Mouse (Mus musculus): ENCODE results near the gene Ubash3b. TPM values are rescaled to one million over a fixed set of nuclear protein-coding genes. Genes with fewer than 3 reads are reported as not detected.

Gene Ubash3b
- polyA plus RNA-seq, 1 experiment from 2014 or later: 29.7 TPM

DNA sequence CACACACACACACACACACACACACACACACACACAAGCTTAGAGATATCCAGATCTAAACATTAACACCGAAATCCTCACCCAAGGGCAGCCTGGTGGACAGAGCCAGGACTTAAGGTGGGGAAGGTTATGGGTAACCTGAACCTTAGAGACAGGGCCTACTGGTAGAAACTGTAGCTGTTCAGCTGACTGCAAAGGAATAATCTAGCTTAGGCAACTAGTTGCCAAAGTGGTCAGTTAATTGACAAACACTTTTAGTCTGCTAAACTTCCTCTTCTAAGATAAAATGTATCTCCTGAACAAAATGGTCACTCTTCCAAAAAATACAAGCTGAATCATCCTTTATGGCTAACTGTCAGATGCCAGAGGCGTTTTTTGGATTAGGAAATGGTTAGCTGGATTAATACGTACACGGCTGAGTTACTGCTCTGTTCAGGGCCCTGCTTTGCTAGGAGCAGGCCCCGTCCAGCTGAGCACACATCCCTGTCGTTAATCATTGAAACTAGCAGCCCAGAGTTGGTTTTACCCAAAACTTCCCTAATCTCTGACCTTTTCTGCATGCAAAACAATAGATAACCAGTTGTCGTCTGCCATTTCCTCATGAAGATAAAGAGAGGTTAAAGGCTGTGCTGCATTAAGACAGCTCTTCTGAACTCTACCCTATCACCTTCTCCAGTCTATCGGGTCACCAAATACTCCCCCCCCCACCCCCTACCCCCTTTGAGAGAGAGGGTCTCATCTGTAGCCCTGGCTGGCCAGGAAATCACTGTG, 102.5 kb downstream of the Ubash3b start:
- no peaks in the 10 kb centered on the region for H3K9me3 ChIP-seq (ENCODE audit: control insufficient read depth, low read length)
- no peak overlapping the region for H3K4me3 ChIP-seq (ENCODE audit: low read length)
- H3K4me1 ChIP-seq (ENCODE audit: control insufficient read depth, insufficient read depth, low read depth, low read length): peaks cover 10% of the 10 kb centered on the region
- no peak overlapping the region for H3K4me2 ChIP-seq (ENCODE audit: low read length)
- WGBS: 67% methylated on average over 8 of the region's 8 CpGs
- ATAC-seq: no peak
- no peaks in the 10 kb centered on the region for H3K27me3 ChIP-seq (replicated peaks; ENCODE audit: control insufficient read depth, insufficient read depth, low read length)
- no peak overlapping the region for H3K9ac ChIP-seq (ENCODE audit: low read depth, low read length)
- no peaks in the 10 kb centered on the region for H3K36me3 ChIP-seq (ENCODE audit: control insufficient read depth, insufficient read depth, low read length)
- no peak overlapping the region for H3K27ac ChIP-seq (ENCODE audit: low read depth, low read length)

DNA sequence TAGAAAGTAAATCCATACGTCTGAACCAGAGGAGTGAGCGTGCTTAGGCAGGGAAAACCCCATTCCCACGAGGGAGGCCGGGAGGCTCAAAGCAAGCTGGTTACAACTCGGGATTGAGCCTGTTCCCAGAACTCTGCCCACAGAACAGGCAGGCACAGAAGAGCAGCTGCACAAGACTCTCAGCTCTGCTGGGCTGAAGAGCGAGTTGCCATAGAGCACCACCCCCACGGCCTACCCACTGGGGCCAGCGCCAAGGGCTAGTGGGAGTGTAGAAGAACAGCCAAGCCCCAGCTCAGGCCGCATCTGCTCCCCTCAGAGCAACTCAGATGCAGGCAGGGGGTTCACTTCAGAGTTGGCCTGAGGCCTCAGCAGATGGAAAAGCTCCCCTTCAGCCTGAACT, 107.3 kb downstream of the Ubash3b start:
- no peaks in the 10 kb centered on the region for H3K36me3 ChIP-seq (ENCODE audit: control insufficient read depth, insufficient read depth, low read length)
- no peaks in the 10 kb centered on the region for H3K27me3 ChIP-seq (replicated peaks; ENCODE audit: control insufficient read depth, insufficient read depth, low read length)
- peaks cover 18% of the 10 kb centered on the region for H3K4me1 ChIP-seq (ENCODE audit: control insufficient read depth, insufficient read depth, low read depth, low read length)
- no peak overlapping the region for H3K4me3 ChIP-seq (ENCODE audit: low read length)
- WGBS: 62% methylated on average over 9 of the region's 9 CpGs
- H3K27ac ChIP-seq (ENCODE audit: low read depth, low read length): peak overlapping the region; percentile 46
- no peak overlapping the region for H3K4me2 ChIP-seq (ENCODE audit: low read length)
- no peaks in the 10 kb centered on the region for H3K9me3 ChIP-seq (ENCODE audit: control insufficient read depth, low read length)
- ATAC-seq: peak; percentile 79
- no peak overlapping the region for H3K9ac ChIP-seq (ENCODE audit: low read depth, low read length)

DNA sequence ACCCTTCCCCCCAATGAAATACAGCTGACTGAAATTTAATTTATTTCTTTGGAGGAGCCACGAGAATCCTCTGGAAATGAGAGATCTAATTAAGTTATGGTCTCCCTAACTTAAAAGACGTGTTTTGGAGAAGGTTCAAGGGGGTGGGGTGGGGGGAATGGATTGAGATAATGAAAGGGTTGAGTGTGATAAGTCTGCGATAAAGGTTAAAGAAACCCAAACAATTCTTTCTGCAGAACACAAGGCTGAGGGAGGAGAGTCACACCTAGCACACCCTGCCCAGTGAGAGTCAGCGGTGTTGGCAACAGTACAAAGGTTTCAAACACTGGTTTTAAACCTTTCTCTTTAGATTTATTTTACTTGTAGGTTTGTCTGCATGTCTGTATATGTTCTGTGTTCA, 108.0 kb downstream of the Ubash3b start:
- Histone ChIP-seq H3K9me3 (ENCODE audit: control insufficient read depth, low read length) (no peaks in the 10 kb centered on the region), H3K27ac (ENCODE audit: low read depth, low read length) (peak overlapping the region; percentile 46), H3K4me3 (ENCODE audit: low read length) (no peak overlapping the region), H3K9ac (ENCODE audit: low read depth, low read length) (no peak overlapping the region), H3K36me3 (ENCODE audit: control insufficient read depth, insufficient read depth, low read length) (no peaks in the 10 kb centered on the region), H3K4me1 (ENCODE audit: control insufficient read depth, insufficient read depth, low read depth, low read length) (peaks cover 18% of the 10 kb centered on the region), H3K27me3 (replicated peaks; ENCODE audit: control insufficient read depth, insufficient read depth, low read length) (no peaks in the 10 kb centered on the region), H3K4me2 (ENCODE audit: low read length) (no peak overlapping the region)
- no peak for ATAC-seq
- 51% methylated on average over 4 of the region's 4 CpGs for WGBS

DNA sequence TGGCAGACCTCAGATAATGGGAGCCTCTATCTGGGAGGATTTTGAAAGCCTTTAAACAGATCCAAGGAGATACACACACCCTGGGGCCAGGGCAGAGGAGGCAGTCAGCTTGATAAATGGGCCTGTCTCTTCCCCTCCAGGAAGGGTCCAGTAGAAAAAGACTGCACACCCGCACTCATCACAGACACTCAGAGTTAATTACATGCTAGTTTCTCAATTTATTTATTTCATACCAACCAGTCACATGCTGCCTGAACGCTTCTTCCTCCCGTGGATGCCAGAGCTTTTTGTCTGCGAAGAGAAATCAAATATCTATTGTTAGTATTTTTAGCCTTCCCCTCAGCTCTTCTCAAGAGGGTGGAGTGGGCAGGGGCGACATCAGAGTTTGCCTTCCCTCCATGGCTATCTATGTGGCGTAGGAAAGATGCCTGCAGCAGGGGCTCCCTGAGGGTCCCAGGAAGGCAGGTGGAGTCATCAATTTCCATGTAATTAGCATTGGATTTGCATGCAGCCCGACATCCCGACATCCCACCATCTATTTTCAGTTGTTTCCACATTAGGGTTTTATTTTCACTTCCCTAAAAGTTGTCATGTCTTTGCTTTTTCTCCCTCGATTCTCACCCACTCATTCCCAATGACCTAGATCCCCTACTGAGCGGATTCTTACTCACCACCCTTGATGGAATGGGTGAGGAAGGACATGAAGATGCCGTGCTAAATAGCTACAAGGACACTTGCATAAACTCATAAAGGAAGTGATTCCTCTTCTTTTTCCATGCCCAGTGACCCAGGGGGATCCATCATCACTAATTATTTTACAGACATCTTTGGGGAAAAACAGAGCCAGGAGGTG, 110.2 kb downstream of the Ubash3b start:
- no peaks in the 10 kb centered on the region for H3K27me3 ChIP-seq (replicated peaks; ENCODE audit: control insufficient read depth, insufficient read depth, low read length)
- H3K4me3 ChIP-seq (ENCODE audit: low read length): no peak overlapping the region
- no peak overlapping the region for H3K4me2 ChIP-seq (ENCODE audit: low read length)
- H3K36me3 ChIP-seq (ENCODE audit: control insufficient read depth, insufficient read depth, low read length): no peaks in the 10 kb centered on the region
- H3K9ac ChIP-seq (ENCODE audit: low read depth, low read length): no peak overlapping the region
- no peaks in the 10 kb centered on the region for H3K9me3 ChIP-seq (ENCODE audit: control insufficient read depth, low read length)
- 38% methylated on average over 11 of the region's 11 CpGs for WGBS
- H3K27ac ChIP-seq (ENCODE audit: low read depth, low read length): peak overlapping the region; percentile 52
- 0 out of 2 replicates have a peak, but pooled peaks have one; percentile 18 for ATAC-seq
- peaks cover 18% of the 10 kb centered on the region for H3K4me1 ChIP-seq (ENCODE audit: control insufficient read depth, insufficient read depth, low read depth, low read length)

DNA sequence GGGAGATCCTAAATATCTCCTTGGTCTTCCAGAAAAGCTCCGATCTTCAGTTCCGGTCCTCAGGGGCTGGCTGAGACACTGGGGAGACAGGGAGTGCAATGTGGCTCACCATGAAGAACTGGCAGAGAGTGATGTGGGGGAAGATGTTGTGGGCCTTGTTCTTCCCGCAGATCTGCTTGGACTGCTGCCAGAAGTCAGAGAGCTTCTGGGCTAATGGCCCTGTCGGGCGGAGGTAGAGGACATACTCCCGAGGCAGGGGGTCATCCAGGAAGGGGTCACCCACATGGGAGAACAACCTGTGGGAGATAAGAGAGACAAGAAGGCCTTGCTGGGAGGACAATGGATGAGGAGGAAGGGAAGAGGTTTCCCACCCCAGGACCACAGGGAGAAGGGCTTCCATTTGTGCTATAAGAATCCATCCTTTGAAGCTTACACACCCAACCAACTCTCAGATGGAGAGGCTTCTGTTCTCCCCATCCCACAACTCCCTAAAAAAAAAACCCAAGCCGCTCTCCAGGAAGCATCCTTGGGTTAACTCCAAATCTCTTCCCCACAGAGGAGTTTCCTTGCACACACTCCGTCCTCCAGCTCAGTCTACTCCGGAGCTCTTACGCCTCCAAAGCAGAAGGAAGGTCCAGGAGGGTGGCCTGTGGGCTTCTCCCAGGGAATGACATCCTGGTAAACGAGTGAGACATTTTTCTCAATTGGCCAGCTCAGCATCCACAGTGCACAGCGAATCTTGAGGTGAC, 111.0 kb downstream of the Ubash3b start:
- H3K4me3 ChIP-seq (ENCODE audit: low read length): no peak overlapping the region
- H3K4me1 ChIP-seq (ENCODE audit: control insufficient read depth, insufficient read depth, low read depth, low read length): peaks cover 18% of the 10 kb centered on the region
- H3K27ac ChIP-seq (ENCODE audit: low read depth, low read length): peak overlapping the region; percentile 52
- H3K9me3 ChIP-seq (ENCODE audit: control insufficient read depth, low read length): no peaks in the 10 kb centered on the region
- no peak for ATAC-seq
- 51% methylated on average over 12 of the region's 12 CpGs for WGBS
- no peaks in the 10 kb centered on the region for H3K36me3 ChIP-seq (ENCODE audit: control insufficient read depth, insufficient read depth, low read length)
- H3K27me3 ChIP-seq (replicated peaks; ENCODE audit: control insufficient read depth, insufficient read depth, low read length): no peaks in the 10 kb centered on the region
- no peak overlapping the region for H3K4me2 ChIP-seq (ENCODE audit: low read length)
- no peak overlapping the region for H3K9ac ChIP-seq (ENCODE audit: low read depth, low read length)

DNA sequence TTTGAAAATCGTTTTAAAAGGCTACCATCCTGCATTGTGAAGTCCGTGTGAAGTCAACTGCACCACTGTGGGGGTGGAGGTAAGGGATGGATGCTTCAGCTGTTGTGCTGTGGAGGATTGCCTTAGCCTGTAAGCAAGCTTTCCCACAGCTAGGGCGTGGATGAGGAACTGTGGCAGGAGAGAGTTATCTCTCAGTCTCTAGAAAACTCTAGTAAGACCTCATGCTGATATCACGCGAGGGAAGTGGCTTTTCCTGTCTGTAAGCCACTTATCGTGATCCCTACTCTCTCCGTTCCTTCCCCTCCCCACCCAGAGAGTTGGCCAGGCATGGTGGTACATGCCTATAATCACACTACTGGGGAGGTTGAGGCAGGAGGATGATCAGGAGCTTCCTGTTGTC, 112.2 kb downstream of the Ubash3b start:
- Histone ChIP-seq H3K4me3 (ENCODE audit: low read length) (no peak overlapping the region), H3K4me1 (ENCODE audit: control insufficient read depth, insufficient read depth, low read depth, low read length) (peaks cover 18% of the 10 kb centered on the region), H3K9me3 (ENCODE audit: control insufficient read depth, low read length) (no peaks in the 10 kb centered on the region), H3K27me3 (replicated peaks; ENCODE audit: control insufficient read depth, insufficient read depth, low read length) (no peaks in the 10 kb centered on the region), H3K36me3 (ENCODE audit: control insufficient read depth, insufficient read depth, low read length) (no peaks in the 10 kb centered on the region), H3K9ac (ENCODE audit: low read depth, low read length) (no peak overlapping the region), H3K27ac (ENCODE audit: low read depth, low read length) (no peak overlapping the region), H3K4me2 (ENCODE audit: low read length) (no peak overlapping the region)
- 88% methylated on average over 7 of the region's 7 CpGs for WGBS
- no peak for ATAC-seq

DNA sequence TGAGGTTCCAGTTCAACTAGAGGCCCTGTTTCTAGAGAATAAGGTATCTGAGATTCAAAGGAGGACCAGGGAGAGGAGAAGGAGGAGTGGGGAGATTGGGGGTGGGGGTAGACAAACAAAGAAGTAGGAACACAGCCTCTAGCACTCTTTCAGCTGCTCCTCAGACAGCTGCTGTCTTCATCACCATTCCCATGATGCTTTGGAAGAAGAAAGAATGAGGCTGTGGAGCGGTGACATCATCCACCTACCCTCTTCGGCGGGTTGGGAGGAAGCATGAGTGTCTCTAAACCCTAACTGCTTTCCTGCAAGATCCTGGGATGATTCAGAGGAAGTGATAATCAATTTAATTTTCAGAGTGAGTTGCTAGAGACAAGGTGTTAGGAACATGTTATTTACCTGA, 112.7 kb downstream of the Ubash3b start:
- Histone ChIP-seq H3K27me3 (replicated peaks; ENCODE audit: control insufficient read depth, insufficient read depth, low read length) (no peaks in the 10 kb centered on the region), H3K36me3 (ENCODE audit: control insufficient read depth, insufficient read depth, low read length) (no peaks in the 10 kb centered on the region), H3K4me1 (ENCODE audit: control insufficient read depth, insufficient read depth, low read depth, low read length) (peaks cover 18% of the 10 kb centered on the region), H3K4me2 (ENCODE audit: low read length) (no peak overlapping the region), H3K4me3 (ENCODE audit: low read length) (no peak overlapping the region), H3K9ac (ENCODE audit: low read depth, low read length) (no peak overlapping the region), H3K27ac (ENCODE audit: low read depth, low read length) (no peak overlapping the region), H3K9me3 (ENCODE audit: control insufficient read depth, low read length) (no peaks in the 10 kb centered on the region)
- WGBS: 88% methylated on average over 3 of the region's 3 CpGs
- no peak for ATAC-seq

DNA sequence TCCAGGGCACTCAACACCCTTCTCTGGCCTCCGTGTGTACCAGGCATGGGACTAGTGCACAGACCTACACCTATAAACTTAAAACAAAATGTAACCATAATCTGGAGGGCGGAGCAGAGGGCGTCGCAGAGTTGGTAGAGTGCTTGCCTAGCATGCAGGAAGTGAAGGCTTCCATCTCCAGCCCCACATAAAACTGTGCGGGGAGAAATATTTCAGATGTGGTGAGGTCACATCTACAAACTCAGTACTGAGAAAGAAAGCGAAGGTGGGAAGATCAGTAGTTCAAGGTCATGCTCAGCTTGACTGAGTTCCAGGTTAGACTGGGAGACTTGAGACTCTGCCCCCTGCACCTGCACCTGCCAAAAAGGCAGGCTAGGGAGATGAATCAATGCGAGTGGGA, 113.3 kb downstream of the Ubash3b start:
- peaks cover 18% of the 10 kb centered on the region for H3K4me1 ChIP-seq (ENCODE audit: control insufficient read depth, insufficient read depth, low read depth, low read length)
- no peak for ATAC-seq
- WGBS: 95% methylated on average over 7 of the region's 7 CpGs

DNA sequence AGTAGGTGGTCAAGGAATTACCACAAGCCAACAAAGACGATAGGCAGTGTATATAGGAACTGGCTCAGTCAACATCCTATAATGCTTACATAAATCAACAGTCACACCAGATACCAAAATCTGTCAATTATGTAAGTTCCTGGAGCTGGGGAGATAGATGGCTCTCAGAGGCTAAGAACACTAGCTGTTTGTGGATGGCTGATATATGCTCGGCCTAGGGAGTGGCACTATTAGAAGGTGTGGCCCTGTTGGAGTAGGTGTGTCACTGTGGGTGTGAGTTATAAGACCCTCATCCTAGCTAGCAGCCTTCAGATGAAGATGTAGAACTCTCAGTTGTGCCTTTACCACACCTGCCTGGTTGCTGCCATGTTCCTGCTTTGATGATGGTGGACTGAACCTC, 113.8 kb downstream of the Ubash3b start:
- no peaks in the 10 kb centered on the region for H3K27me3 ChIP-seq (replicated peaks; ENCODE audit: control insufficient read depth, insufficient read depth, low read length)
- H3K36me3 ChIP-seq (ENCODE audit: control insufficient read depth, insufficient read depth, low read length): no peaks in the 10 kb centered on the region
- H3K27ac ChIP-seq (ENCODE audit: low read depth, low read length): no peak overlapping the region
- 89% methylated on average over 2 of the region's 2 CpGs for WGBS
- no peak overlapping the region for H3K9ac ChIP-seq (ENCODE audit: low read depth, low read length)
- no peaks in the 10 kb centered on the region for H3K9me3 ChIP-seq (ENCODE audit: control insufficient read depth, low read length)
- no peak overlapping the region for H3K4me2 ChIP-seq (ENCODE audit: low read length)
- H3K4me3 ChIP-seq (ENCODE audit: low read length): no peak overlapping the region
- H3K4me1 ChIP-seq (ENCODE audit: control insufficient read depth, insufficient read depth, low read depth, low read length): peaks cover 18% of the 10 kb centered on the region
- ATAC-seq: no peak

More for the DNA sequence above, 113.3 kb downstream of the Ubash3b start:
- Histone ChIP-seq H3K4me2 (ENCODE audit: low read length) (no peak overlapping the region), H3K27me3 (replicated peaks; ENCODE audit: control insufficient read depth, insufficient read depth, low read length) (no peaks in the 10 kb centered on the region), H3K9me3 (ENCODE audit: control insufficient read depth, low read length) (no peaks in the 10 kb centered on the region), H3K9ac (ENCODE audit: low read depth, low read length) (no peak overlapping the region), H3K36me3 (ENCODE audit: control insufficient read depth, insufficient read depth, low read length) (no peaks in the 10 kb centered on the region), H3K27ac (ENCODE audit: low read depth, low read length) (no peak overlapping the region), H3K4me3 (ENCODE audit: low read length) (no peak overlapping the region)
